Mouse (Mus musculus) midbrain, postnatal 0 days (tissue): ENCODE data around the gene Pld6. TPM values are rescaled to one million over a fixed set of nuclear protein-coding genes. Genes with fewer than 3 reads are reported as not detected.

ENCODE experiments used
- ATAC-seq: fragments of 200-750 bp; cut with Nextera tagmentation; 2 replicates; pipeline ENCODE4 v1.8.0; 2017; ENCODE audit warnings: moderate number of reproducible peaks, mild to moderate bottlenecking, moderate TSS enrichment, moderate library complexity; ENCODE audit not compliant: low FRiP score
- DNase-seq: peaks from one replicate; pipeline ENCODE4 v3.0.0-alpha.2; 2015; ENCODE audit warnings: low spot score
- H3K27ac ChIP-seq: fragments of 300-500 bp; sonication (generic); 2 replicates; pipeline ENCODE4 v1.5.1; 2014; ENCODE audit warnings: low read depth, mild to moderate bottlenecking, low read length, mixed read lengths
- H3K27me3 ChIP-seq: fragments of 300-500 bp; sonication (generic); 2 replicates; pipeline ENCODE4 v1.6.1; 2014; ENCODE audit warnings: low read length, control low read depth, mixed read lengths; ENCODE audit not compliant: insufficient read depth
- H3K36me3 ChIP-seq: fragments of 300-500 bp; sonication (generic); 2 replicates; pipeline ENCODE4 v1.6.1; 2014; ENCODE audit warnings: low read length, control low read depth, mixed read lengths; ENCODE audit not compliant: insufficient read depth
- H3K4me1 ChIP-seq: fragments of 300-500 bp; sonication (generic); 2 replicates; pipeline ENCODE4 v1.6.1; 2014; ENCODE audit warnings: mild to moderate bottlenecking, control low read depth, antibody characterized with exemption, low read length, mixed read lengths; ENCODE audit not compliant: insufficient read depth
- H3K4me2 ChIP-seq: fragments of 300-500 bp; sonication (generic); 2 replicates; pipeline ENCODE4 v1.6.1; 2014; ENCODE audit warnings: low read depth, mild to moderate bottlenecking, low read length, mixed read lengths; ENCODE audit not compliant: poor library complexity, severe bottlenecking
- H3K4me3 ChIP-seq: fragments of 300-500 bp; sonication (generic); 2 replicates; pipeline ENCODE4 v1.5.1; 2014; ENCODE audit warnings: low read depth, mild to moderate bottlenecking, low read length, moderate library complexity
- H3K9ac ChIP-seq: fragments of 300-500 bp; sonication (generic); replicated peaks from 2 replicates; pipeline ENCODE4 v1.6.1; 2014; ENCODE audit warnings: mild to moderate bottlenecking, low read length, moderate library complexity, mixed read lengths; ENCODE audit not compliant: poor library complexity, severe bottlenecking
- H3K9me3 ChIP-seq: fragments of 300-500 bp; sonication (generic); 2 replicates; pipeline ENCODE4 v1.6.1; 2016; ENCODE audit warnings: low read length, control low read depth
- CTCF ChIP-seq: IDR thresholded peaks from 2 replicates; pipeline ENCODE4 v1.5.1; 2016; ENCODE audit warnings: antibody characterized with exemption, mild to moderate bottlenecking
- WGBS: fragments of 180-500 bp; shearing (Covaris S2); extraction: QIAGEN DNeasy Blood & Tissue Kit; methylation state at CpG from one replicate; pipeline ENCODE4 v1.1.7; 2014; 5-methylcytosine and 5-hydroxymethylcytosine counted together
- polyA plus RNA-seq: library from polyadenylated mRNA; unstranded; fragments of >200 nt; fragmentation: Nextera tagmentation; extraction: Ambion mirVana; gene quantifications from 2 replicates; pipeline ENCODE4 v1.2.1, GENCODE M21; 2015
- total RNA-seq: library from RNA; depleted of rRNA; stranded (reverse); fragments of >200 nt; gene quantifications from 2 replicates; pipeline ENCODE4 v1.2.3, GENCODE M21; 2014

Pld6 gene
- total and polyA plus RNA-seq, 2 experiments from 2014 or later: 18.3 to 26.2 TPM

DNA sequence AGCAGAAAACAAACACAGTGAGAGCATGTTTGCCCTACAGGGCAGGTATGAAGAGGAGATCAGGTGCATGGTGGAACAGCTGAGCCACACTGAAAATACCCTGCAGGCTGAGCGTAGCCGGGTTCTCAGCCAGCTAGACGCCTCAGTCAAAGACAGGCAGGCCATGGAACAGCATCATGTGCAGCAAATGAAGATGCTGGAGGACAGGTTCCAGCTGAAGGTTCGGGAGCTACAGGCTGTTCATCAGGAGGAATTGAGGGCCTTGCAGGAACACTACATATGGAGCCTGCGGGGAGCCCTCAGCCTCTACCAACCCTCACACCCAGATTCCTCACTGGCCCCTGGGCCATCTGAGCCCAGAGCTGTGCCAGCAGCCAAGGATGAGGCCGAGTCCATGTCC lies 26.6 kb downstream of the Pld6 start:
- ATAC-seq: no peak
- Histone ChIP-seq H3K27ac (no peak overlapping the region), H3K36me3 (peaks cover 83% of the 10 kb centered on the region), H3K27me3 (no peaks in the 10 kb centered on the region), H3K4me1 (no peaks in the 10 kb centered on the region), H3K4me3 (no peak overlapping the region), H3K9ac (no peak overlapping the region), H3K4me2 (no peak overlapping the region), H3K9me3 (no peaks in the 10 kb centered on the region)
- no peak for DNase-seq
- WGBS: 94% methylated on average over 6 of the region's 6 CpGs
- TF ChIP-seq CTCF: no peak

DNA sequence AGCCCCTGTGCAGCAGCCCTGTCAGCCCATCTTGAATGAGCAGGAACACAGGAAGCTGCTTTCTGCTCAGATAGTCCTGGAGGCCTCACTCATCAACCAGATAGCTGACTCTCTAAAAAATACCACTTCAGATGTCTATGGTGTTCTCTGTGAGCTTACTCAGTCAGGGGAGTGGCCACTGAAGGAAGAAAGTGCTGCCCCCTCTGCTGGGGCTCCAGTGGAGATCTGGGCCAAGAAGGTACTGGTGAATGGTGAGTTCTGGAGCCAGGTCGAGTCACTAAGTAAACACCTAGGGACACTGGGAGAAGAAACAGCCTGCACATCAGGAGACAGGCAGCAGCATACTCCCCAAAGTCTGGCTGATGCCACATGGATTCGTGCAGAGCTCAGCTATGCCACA lies 27.8 kb downstream of the Pld6 start:
- no peak for TF ChIP-seq CTCF
- WGBS: 81% methylated on average over 2 of the region's 2 CpGs

GRCm38 (mm10) chr11:59759178-59759577 lies 28.3 kb downstream of the Pld6 start:
- peak; percentile 80 for ATAC-seq
- Histone ChIP-seq H3K27me3 (no peaks in the 10 kb centered on the region), H3K4me1 (no peaks in the 10 kb centered on the region), H3K36me3 (peaks cover 82% of the 10 kb centered on the region), H3K9ac (no peak overlapping the region), H3K27ac (peak overlapping the region; percentile 57; the same call in 1 of the 2 replicates), H3K4me2 (no peak overlapping the region), H3K9me3 (no peaks in the 10 kb centered on the region), H3K4me3 (no peak overlapping the region)
- 65% methylated on average over 4 of the region's 4 CpGs for WGBS
- no peak; the same call in 1 of the 2 replicates for TF ChIP-seq CTCF
- DNase-seq: peak; percentile 90

More for the DNA sequence above, 27.8 kb downstream of the Pld6 start:
- no peak overlapping the region; the same call in 1 of the 2 replicates for H3K27ac ChIP-seq
- H3K27me3 ChIP-seq: no peaks in the 10 kb centered on the region
- peaks cover 84% of the 10 kb centered on the region for H3K36me3 ChIP-seq
- no peaks in the 10 kb centered on the region for H3K9me3 ChIP-seq
- no peak overlapping the region for H3K9ac ChIP-seq
- ATAC-seq (no peak), DNase-seq (no peak)
- no peak overlapping the region for H3K4me3 ChIP-seq
- no peaks in the 10 kb centered on the region for H3K4me1 ChIP-seq
- H3K4me2 ChIP-seq: no peak overlapping the region

- peaks cover 82% of the 10 kb centered on the region for H3K36me3 ChIP-seq
- no peaks in the 10 kb centered on the region for H3K4me1 ChIP-seq
- H3K4me2 ChIP-seq: no peak overlapping the region
- peak; percentile 15 for DNase-seq
- H3K27me3 ChIP-seq: no peaks in the 10 kb centered on the region
- 90% methylated on average over 9 of the region's 9 CpGs for WGBS
- no peak for TF ChIP-seq CTCF
- no peak for ATAC-seq
- no peak overlapping the region for H3K4me3 ChIP-seq
- peak overlapping the region; percentile 57; the same call in 1 of the 2 replicates for H3K27ac ChIP-seq
- no peak overlapping the region for H3K9ac ChIP-seq
- H3K9me3 ChIP-seq: no peaks in the 10 kb centered on the region
Measured at GRCm38 (mm10) chr11:59758191-59758985, 29.1 kb downstream of the Pld6 start.

DNA sequence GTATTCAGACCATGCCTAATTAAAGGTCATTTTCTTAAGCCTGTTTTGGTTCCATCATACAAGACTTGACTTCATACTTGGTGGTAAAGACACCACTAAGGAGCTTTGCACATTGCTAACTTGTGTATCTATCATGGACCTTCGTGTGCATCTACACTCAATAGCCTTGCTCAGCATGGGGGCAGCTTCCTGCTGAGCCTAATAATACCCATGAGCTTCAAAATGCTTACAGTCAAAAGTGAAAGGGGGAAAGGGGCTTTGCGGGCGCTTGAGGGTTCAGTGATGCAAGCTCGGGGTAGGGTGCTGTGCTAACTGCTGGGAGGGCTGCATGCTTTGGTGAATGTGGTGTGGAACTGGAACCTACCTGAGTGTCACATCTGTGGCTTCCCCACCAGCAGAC lies 31.1 kb downstream of the Pld6 start:
- WGBS: 68% methylated on average over 4 of the region's 4 CpGs
- ATAC-seq (no peak), DNase-seq (no peak)
- peaks cover 81% of the 10 kb centered on the region for H3K36me3 ChIP-seq
- H3K27ac ChIP-seq: no peak overlapping the region
- TF ChIP-seq CTCF: no peak
- no peak overlapping the region for H3K4me2 ChIP-seq
- no peak overlapping the region for H3K9ac ChIP-seq
- H3K27me3 ChIP-seq: no peaks in the 10 kb centered on the region
- H3K4me1 ChIP-seq: no peaks in the 10 kb centered on the region
- no peak overlapping the region for H3K4me3 ChIP-seq
- no peaks in the 10 kb centered on the region for H3K9me3 ChIP-seq

GRCm38 (mm10) chr11:59754504-59754903 lies 32.9 kb downstream of the Pld6 start:
- DNase-seq (no peak), ATAC-seq (no peak)
- H3K4me2 ChIP-seq: no peak overlapping the region
- peaks cover 75% of the 10 kb centered on the region for H3K36me3 ChIP-seq
- no peak overlapping the region for H3K4me3 ChIP-seq
- no peak for TF ChIP-seq CTCF
- 98% methylated on average over 6 of the region's 6 CpGs for whole genome bisulfite sequencing
- no peak overlapping the region for H3K27ac ChIP-seq
- H3K4me1 ChIP-seq: no peaks in the 10 kb centered on the region
- H3K9ac ChIP-seq: no peak overlapping the region
- H3K27me3 ChIP-seq: no peaks in the 10 kb centered on the region
- H3K9me3 ChIP-seq: no peaks in the 10 kb centered on the region
